Comparison of ENCODE assay signal across 51 mouse cellular contexts in genomic region chr17:36462234-36462633, GRCm38 (mm10). TPM values are rescaled to one million over a fixed set of nuclear protein-coding genes. Genes with fewer than 3 reads are reported as not detected.
"Had no signal": no experiment of that assay in that cellular context is flagged by ENCODE, and none has a peak within 500 bp of the region (broad histone marks: within the 10 kb centered on the region; RNA-seq: fewer than 3 reads in every experiment).

TSS of gene H2-M10.4 (minus strand) at chr17:36462334.

- H3K27ac ChIP-seq: heart, embryonic 13.5 days; heart, embryonic 15.5 days; hindbrain, embryonic 10.5 days; hindbrain, embryonic 12.5 days; hindbrain, embryonic 13.5 days; hindbrain, embryonic 14.5 days; hindbrain, embryonic 15.5 days; hindbrain, postnatal 0 days; intestine, embryonic 15.5 days; kidney, embryonic 15.5 days; kidney, postnatal 0 days; layer of hippocampus, adult 2 months; left cerebral cortex, adult 2 months had no signal

- H3K9me3 ChIP-seq: heart, embryonic 12.5 days; heart, embryonic 13.5 days; heart, embryonic 15.5 days; hindbrain, embryonic 10.5 days; hindbrain, embryonic 12.5 days; hindbrain, embryonic 15.5 days; intestine, embryonic 15.5 days; kidney, embryonic 15.5 days had no signal

- H3K36me3 ChIP-seq: heart, embryonic 12.5 days; heart, embryonic 13.5 days; heart, embryonic 15.5 days; hindbrain, embryonic 10.5 days; hindbrain, embryonic 12.5 days; hindbrain, embryonic 13.5 days; hindbrain, embryonic 15.5 days; intestine, embryonic 15.5 days; kidney, embryonic 15.5 days had no signal

- H3K27me3 ChIP-seq: heart, embryonic 12.5 days; heart, embryonic 13.5 days; heart, embryonic 15.5 days; hindbrain, embryonic 12.5 days; hindbrain, embryonic 13.5 days; hindbrain, embryonic 15.5 days; intestine, embryonic 15.5 days; kidney, embryonic 15.5 days had no signal

- H3K4me3 ChIP-seq: heart, embryonic 12.5 days; heart, embryonic 13.5 days; heart, embryonic 15.5 days; hindbrain, embryonic 10.5 days; hindbrain, embryonic 12.5 days; hindbrain, embryonic 13.5 days; hindbrain, embryonic 15.5 days; intestine, embryonic 15.5 days; kidney, embryonic 15.5 days; layer of hippocampus, adult 2 months; left cerebral cortex, adult 2 months had no signal

- DNase-seq: heart, postnatal 10 days; heart, postnatal 14 days; heart, postnatal 36 days; heart, postnatal 4 days; kidney, adult 11 months; kidney, adult 18-20 months; kidney, adult 2 months; kidney, adult 8-10 months; kidney, adult 9 months; kidney, postnatal 10 days; kidney, postnatal 14 days; kidney, postnatal 25 days; kidney, postnatal 36 days; kidney, postnatal 4 days; layer of hippocampus, adult 9-11 months; layer of hippocampus, postnatal 36 days had no signal

- H3K4me1 ChIP-seq: heart, embryonic 12.5 days; heart, embryonic 13.5 days; heart, embryonic 15.5 days; hindbrain, embryonic 10.5 days; hindbrain, embryonic 12.5 days; hindbrain, embryonic 13.5 days; hindbrain, embryonic 15.5 days; intestine, embryonic 15.5 days; kidney, embryonic 15.5 days had no signal

RNA-seq across cellular contexts. Expression of gene H2-M10.4, which starts in this region (rescaled TPM):
- total RNA-seq: heart, postnatal 10 days; heart, postnatal 14 days; heart, postnatal 36 days; heart, postnatal 4 days; hematopoietic stem cell, adult 5-6 weeks; hindbrain, postnatal 0 days; layer of hippocampus, adult 18-20 months; layer of hippocampus, adult 2 months; layer of hippocampus, adult 8-10 months; layer of hippocampus, postnatal 10 days; layer of hippocampus, postnatal 14 days; layer of hippocampus, postnatal 25 days; layer of hippocampus, postnatal 36 days; left cerebral cortex, adult 18-20 months; left cerebral cortex, adult 2 months; left cerebral cortex, adult 8-10 months had no signal
- polyA plus RNA-seq: heart, embryonic 11.5 days; heart, embryonic 12.5 days; heart, embryonic 13.5 days; heart, embryonic 14.5 days; heart, embryonic 15.5 days; heart, embryonic 16.5 days; heart, postnatal 0 days; hindbrain, embryonic 10.5 days; hindbrain, embryonic 11.5 days; hindbrain, embryonic 12.5 days; hindbrain, embryonic 13.5 days; hindbrain, embryonic 14.5 days; hindbrain, embryonic 15.5 days; hindbrain, embryonic 16.5 days; hindbrain, postnatal 0 days; inflammation-experienced regulatory T-cells, adult 6 months; intestine, embryonic 14.5 days; intestine, embryonic 15.5 days; intestine, embryonic 16.5 days; intestine, postnatal 0 days; kidney, adult 2 months; kidney, embryonic 14.5 days; kidney, embryonic 15.5 days; kidney, embryonic 16.5 days; kidney, postnatal 0 days; large intestine, adult 2 months had no signal
